Comparison of ENCODE assay signal across 10 mouse cellular contexts in the genomic region with DNA sequence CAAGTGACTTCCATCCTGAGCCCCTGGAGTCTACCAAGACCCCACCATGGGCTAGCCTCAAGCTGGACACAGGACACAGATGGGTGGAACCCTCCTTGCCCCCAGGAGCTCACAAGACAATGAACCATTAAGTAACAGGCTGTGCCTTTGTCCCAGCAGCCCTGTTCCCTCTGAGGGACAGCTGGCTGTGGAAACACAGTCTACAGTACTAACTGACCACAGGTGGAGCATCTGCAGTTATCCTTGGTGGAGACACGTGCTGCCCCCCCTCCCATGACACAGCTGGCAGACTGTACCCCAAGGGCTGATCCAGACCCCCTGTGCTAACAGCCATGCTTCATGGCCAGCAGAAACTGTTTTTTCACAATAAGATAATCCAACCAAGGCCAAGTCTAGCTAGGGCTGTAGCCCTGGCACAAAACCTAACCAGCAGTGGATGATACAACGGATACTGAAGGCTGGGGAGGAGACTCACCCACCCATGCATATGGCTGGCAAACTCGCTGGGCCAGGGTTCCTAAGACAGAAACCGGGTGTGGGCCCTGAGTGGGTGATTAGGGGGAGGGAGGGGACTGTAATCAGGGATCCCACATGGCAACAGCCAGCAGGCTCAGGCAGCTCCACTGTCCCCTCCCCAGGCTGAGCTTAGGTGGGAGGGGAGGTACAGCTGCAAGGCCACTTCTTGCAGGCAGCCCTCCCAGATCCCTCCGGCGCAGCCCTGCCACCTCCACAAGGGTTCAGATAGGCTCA. TPM values are rescaled to one million over a fixed set of nuclear protein-coding genes. Genes with fewer than 3 reads are reported as not detected.
DNase-seq lines count a peak whose midpoint lies in the region; ATAC-seq and TF ChIP-seq lines count a peak whose summit lies in the region.
"Had no signal": no experiment of that assay in that cellular context is flagged by ENCODE, and none has a peak within 500 bp of the region (broad histone marks: within the 10 kb centered on the region; RNA-seq: fewer than 3 reads in every experiment).

No protein-coding gene starts in this region.

- peaks cover 90% of the 10 kb centered on the region for H3K79me2 ChIP-seq in myocyte (ENCODE audit: control insufficient read depth, insufficient read depth)

- H3K36me3 ChIP-seq in kidney, embryonic 15.5 days: no peaks in the 10 kb centered on the region
- H3K36me3 ChIP-seq in kidney, embryonic 16.5 days (ENCODE audit: insufficient read depth, low read length): no peaks in the 10 kb centered on the region
- peaks cover 16% of the 10 kb centered on the region for H3K36me3 ChIP-seq in myocyte (ENCODE audit: control insufficient read depth, insufficient read depth)

- no peaks in the 10 kb centered on the region for H3K9me3 ChIP-seq in kidney, embryonic 15.5 days (replicated peaks)
- no peaks in the 10 kb centered on the region for H3K9me3 ChIP-seq in kidney, embryonic 16.5 days (ENCODE audit: low read length)

- H3K9ac ChIP-seq in kidney, embryonic 15.5 days: no peak overlapping the region
- H3K9ac ChIP-seq in kidney, embryonic 16.5 days (replicated peaks; ENCODE audit: low read length): no peak overlapping the region

- WGBS in kidney, embryonic 15.5 days: 78% methylated on average over 6 of the region's 6 CpGs
- 72% methylated on average over 6 of the region's 6 CpGs for WGBS in kidney, embryonic 16.5 days

- H3K4me2 ChIP-seq in kidney, embryonic 15.5 days: no peak overlapping the region
- H3K4me2 ChIP-seq in kidney, embryonic 16.5 days (replicated peaks; ENCODE audit: low read depth, low read length): no peak overlapping the region
- peak overlapping the region; percentile 13 for H3K4me2 ChIP-seq in myocyte (ENCODE audit: low read depth)

- H3K27ac ChIP-seq in kidney, embryonic 15.5 days: 0 out of 2 replicates have a peak overlapping the region, but pooled peaks have one; percentile 9
- no peak overlapping the region for H3K27ac ChIP-seq in kidney, embryonic 16.5 days (ENCODE audit: low read length)

- no peak overlapping the region for H3ac ChIP-seq in myocyte (ENCODE audit: control insufficient read depth, insufficient read length)

- peak; percentile 73 for DNase-seq in c-Kit-positive CD71-positive TER-119-negative erythroid progenitor cells, embryonic 14.5 days (ENCODE audit: low read depth)
- DNase-seq in induced T-regulatory cell, adult 2 months (ENCODE audit: low read depth): peak; percentile 40
- no peak for DNase-seq in T-cell, adult 2 months (ENCODE audit: low spot score)
- no peak for DNase-seq in kidney, postnatal 14 days
- DNase-seq in ovary, postnatal 36 days (ENCODE audit: low spot score): no peak
- DNase-seq: heart, postnatal 36 days; lung, postnatal 4 days had no signal

- TF ChIP-seq POLR2A in myocyte (IDR thresholded peaks at IDR 0.05; ENCODE audit: insufficient read length, low read depth): no peak

- no peak for ATAC-seq in kidney, embryonic 15.5 days (replicated peaks; ENCODE audit: low FRiP score)
- ATAC-seq in kidney, embryonic 16.5 days (ENCODE audit: low FRiP score, low TSS enrichment): no peak

- peaks cover 91% of the 10 kb centered on the region for H3K4me1 ChIP-seq in kidney, embryonic 15.5 days
- peaks cover 65% of the 10 kb centered on the region for H3K4me1 ChIP-seq in kidney, embryonic 16.5 days (ENCODE audit: insufficient read depth, low read length)

- H3K4me3 ChIP-seq in kidney, embryonic 15.5 days (replicated peaks): no peak overlapping the region
- no peak overlapping the region for H3K4me3 ChIP-seq in kidney, embryonic 16.5 days (ENCODE audit: low read length)
- H3K4me3 ChIP-seq in myocyte: no peak overlapping the region

- no peaks in the 10 kb centered on the region for H3K27me3 ChIP-seq in kidney, embryonic 15.5 days
- no peaks in the 10 kb centered on the region for H3K27me3 ChIP-seq in kidney, embryonic 16.5 days (ENCODE audit: insufficient read depth, low read length)
- no peaks in the 10 kb centered on the region for H3K27me3 ChIP-seq in myocyte (ENCODE audit: control insufficient read depth, insufficient read depth, insufficient read length)

TF ChIP-seq in myocyte, 11 proteins besides CTCF, POLR2A, EP300 and RAD21:
- TF ChIP-seq MYOG (IDR thresholded peaks at IDR 0.05; ENCODE audit: control insufficient read depth in 1 of 3, insufficient read depth in 1 of 3, insufficient read length in 2 of 3, low read depth in 2 of 3) (peak; percentile 77 to 89 (median 81)), USF1 (IDR thresholded peaks at IDR 0.05; ENCODE audit: low read depth) (no peak), MYOD1 (IDR thresholded peaks at IDR 0.05; ENCODE audit: control insufficient read depth in 1 of 3, insufficient read length in 2 of 3, low read depth in 2 of 3) (peak; percentile 2 to 92 (median 87)), SRF (IDR thresholded peaks at IDR 0.05; ENCODE audit: control insufficient read depth, insufficient read length, low read depth) (no peak), TCF12 (IDR thresholded peaks at IDR 0.05; ENCODE audit: insufficient read depth, poor library complexity, severe bottlenecking) (peak; percentile 76), E2F4 (IDR thresholded peaks at IDR 0.05; ENCODE audit: insufficient read depth) (no peak), CEBPB (IDR thresholded peaks at IDR 0.05; ENCODE audit: insufficient read depth, poor library complexity, severe bottlenecking) (no peak), MAX (IDR thresholded peaks at IDR 0.05; ENCODE audit: low read depth) (no peak), REST (IDR thresholded peaks at IDR 0.05; ENCODE audit: insufficient read depth, insufficient read length) (no peak), TCF3 (IDR thresholded peaks at IDR 0.05; ENCODE audit: insufficient read length, low read depth) (peak; percentile 84), POLR2AphosphoS2 (IDR thresholded peaks at IDR 0.05; ENCODE audit: insufficient read length, low read depth) (no peak)

RNA-seq across cellular contexts. Expression of a gene that starts 15.3 kb away (rescaled TPM):
- 47.8 and 49.4 TPM in 2 replicates for polyA plus RNA-seq in kidney, embryonic 15.5 days (2015; fragmentation: Nextera tagmentation; extraction: Ambion mirVana)
- 64.1 and 71.8 TPM in 2 replicates for polyA plus RNA-seq in kidney, embryonic 16.5 days (2015; fragmentation: Nextera tagmentation; extraction: Ambion mirVana)
- 411 TPM for polyA plus RNA-seq in myocyte (2012; fragmentation: generic; extraction: Trizol)

Comparison
In these comparisons a context has a peak if more than half of its experiments do, and no peak if none do; other contexts are left out.
1. DNase-seq: peak in c-Kit-positive CD71-positive TER-119-negative erythroid progenitor cells, embryonic 14.5 days (single experiment) and induced T-regulatory cell, adult 2 months (single experiment); none in T-cell, adult 2 months (single experiment), kidney, postnatal 14 days (single experiment) and ovary, postnatal 36 days (single experiment).